Mouse (Mus musculus) urinary bladder, postnatal 0 days (tissue): ENCODE results near the gene Acsl4. TPM values are rescaled to one million over a fixed set of nuclear protein-coding genes. Genes with fewer than 3 reads are reported as not detected.

Source experiments
- polyA plus RNA-seq: library from polyadenylated mRNA; unstranded; fragments of >200 nt; fragmentation: Nextera tagmentation; extraction: Ambion mirVana; gene quantifications from 2 replicates; pipeline ENCODE4 v1.2.1, GENCODE M21; 2015

Acsl4 gene
- polyA plus RNA-seq = 12.0 and 15.1 TPM in 2 replicates

GRCm38 (mm10) chrX:142390247-142390908 is at the start of gene Acsl4:
TSS of gene Acsl4 (minus strand) at chrX:142390535.

GRCm38 (mm10) chrX:142305869-142306581 is 84.3 kb downstream of the Acsl4 start, which contains the start of gene Kcne1l:
TSS of gene Kcne1l (minus strand) at chrX:142306294.

Other genes with a start within 250 kb of the Acsl4 start
- not detected in 2 replicates for gene Gucy2f, start 193.6 kb downstream of the Acsl4 start, polyA plus RNA-seq
- gene Nxt2, start 163.8 kb downstream of the Acsl4 start, polyA plus RNA-seq = 12.2 and 16.9 TPM in 2 replicates
- gene Kcne1l, start 84.2 kb downstream of the Acsl4 start, polyA plus RNA-seq = 5.6 and 8.4 TPM in 2 replicates